Mouse (Mus musculus): ENCODE results near the gene Ica1. TPM values are rescaled to one million over a fixed set of nuclear protein-coding genes. Genes with fewer than 3 reads are reported as not detected.

The Ica1 gene
- total and polyA plus RNA-seq, 3 experiments, result 0.36 TPM; not detected in 2

- no peaks in the 10 kb centered on the region for H3K4me1 ChIP-seq (ENCODE audit: control insufficient read depth in 1 of 2, insufficient read depth in 2 of 2, low read length in 2 of 2)
- peak; percentile 81 for DNase-seq (ENCODE audit: low read depth, low spot score)
- H3K79me2 ChIP-seq (ENCODE audit: control insufficient read depth, insufficient read depth, low read length, poor library complexity), result no peaks in the 10 kb centered on the region
These were observed 42.4 kb downstream of the Ica1 start for GRCm38 (mm10) chr6:8735657-8736492.

GRCm38 (mm10) chr6:8735044-8735443, 43.2 kb downstream of the Ica1 start:
- Histone ChIP-seq H3K9ac (ENCODE audit: control insufficient read depth, low read depth, low read length, poor library complexity, severe bottlenecking) (no peak overlapping the region), H3K79me2 (ENCODE audit: control insufficient read depth, insufficient read depth, low read length, poor library complexity) (no peaks in the 10 kb centered on the region), H3K27ac (ENCODE audit: control insufficient read depth, low read depth, low read length) (no peak overlapping the region), H3K4me3 (ENCODE audit: control insufficient read depth in 1 of 2, insufficient read depth in 1 of 2, low read depth in 2 of 2, low read length in 2 of 2) (no peak overlapping the region), H3K4me1 (ENCODE audit: control insufficient read depth in 1 of 2, insufficient read depth in 2 of 2, low read length in 2 of 2) (no peaks in the 10 kb centered on the region), H3K36me3 (ENCODE audit: control insufficient read depth in 1 of 2, insufficient read depth in 2 of 2, low read length in 2 of 2) (no peaks in the 10 kb centered on the region), H3K27me3 (ENCODE audit: control insufficient read depth in 1 of 2, insufficient read depth in 2 of 2, low read length in 2 of 2) (no peaks in the 10 kb centered on the region), H3K9me3 (replicated peaks; ENCODE audit: insufficient read depth, low read length) (no peaks in the 10 kb centered on the region)
- no peak for DNase-seq (ENCODE audit: low read depth, low spot score)
- no peak for TF ChIP-seq MYB (IDR thresholded peaks at IDR 0.05; ENCODE audit: low read depth, low read length)
- TF ChIP-seq USF1 (IDR thresholded peaks at IDR 0.05; ENCODE audit: low read depth, low read length), result no peak
- no peak for TF ChIP-seq GABPA (IDR thresholded peaks at IDR 0.05; ENCODE audit: low read depth, low read length)
- TF ChIP-seq KAT2A (conservative IDR thresholded peaks at IDR 0.05; ENCODE audit: low read depth, low read length), result no peak

More at GRCm38 (mm10) chr6:8735657-8736492, 42.4 kb downstream of the Ica1 start:
- no peaks in the 10 kb centered on the region for H3K36me3 ChIP-seq (ENCODE audit: control insufficient read depth in 1 of 2, insufficient read depth in 2 of 2, low read length in 2 of 2)
- no peak for TF ChIP-seq NRF1 (IDR thresholded peaks at IDR 0.05; ENCODE audit: insufficient read depth, low read depth, low read length, poor library complexity, severe bottlenecking)
- no peak for TF ChIP-seq NELFE (IDR thresholded peaks at IDR 0.05; ENCODE audit: low read depth, low read length)
- TF ChIP-seq CHD2 (IDR thresholded peaks at IDR 0.05; ENCODE audit: low read length), result no peak
- TF ChIP-seq CTCF (IDR thresholded peaks at IDR 0.05 in 2 of 3, conservative IDR thresholded peaks at IDR 0.05 in 1 of 3; ENCODE audit: control insufficient read depth in 1 of 3, insufficient read depth in 1 of 3, low read depth in 2 of 3, low read length in 3 of 3, poor library complexity in 1 of 3, severe bottlenecking in 1 of 3), result peak; percentile 44 to 75 (median 69)
- no peak for TF ChIP-seq MYB (IDR thresholded peaks at IDR 0.05; ENCODE audit: low read depth, low read length)
- no peak for TF ChIP-seq POLR2A (IDR thresholded peaks at IDR 0.05; ENCODE audit: control insufficient read depth in 1 of 2, insufficient read depth in 1 of 2, low read depth in 1 of 2, low read length in 2 of 2, poor library complexity in 1 of 2)
- no peak for TF ChIP-seq JUND (IDR thresholded peaks at IDR 0.05; ENCODE audit: low read depth, low read length)
- TF ChIP-seq SMC3 (IDR thresholded peaks at IDR 0.05; ENCODE audit: low read depth, low read length), result peak; percentile 80
- no peak for TF ChIP-seq GATA1 (IDR thresholded peaks at IDR 0.05; ENCODE audit: low read depth, low read length)
- peak; percentile 83 for TF ChIP-seq MYC (IDR thresholded peaks at IDR 0.05; ENCODE audit: low read depth, low read length)
- no peak for TF ChIP-seq ZKSCAN1 (IDR thresholded peaks at IDR 0.05; ENCODE audit: low read depth, low read length)
- TF ChIP-seq USF2 (IDR thresholded peaks at IDR 0.05; ENCODE audit: borderline replicate concordance in 1 of 2, insufficient read depth in 1 of 2, low read depth in 1 of 2, low read length in 2 of 2), result no peak
- TF ChIP-seq TBP (IDR thresholded peaks at IDR 0.05; ENCODE audit: low read depth, low read length), result no peak
- TF ChIP-seq ETS1 (IDR thresholded peaks at IDR 0.05; ENCODE audit: low read depth, low read length), result no peak
- TF ChIP-seq ZNF384 (IDR thresholded peaks at IDR 0.05; ENCODE audit: low read depth, low read length), result peak; percentile 53
- no peak for TF ChIP-seq CHD1 (IDR thresholded peaks at IDR 0.05; ENCODE audit: low read depth, low read length)
- TF ChIP-seq USF1 (IDR thresholded peaks at IDR 0.05; ENCODE audit: low read depth, low read length), result no peak
- TF ChIP-seq MAX (IDR thresholded peaks at IDR 0.05; ENCODE audit: low read length), result 0 out of 2 replicates have a peak, but pooled peaks have one; percentile 26
- TF ChIP-seq MAZ (IDR thresholded peaks at IDR 0.05; ENCODE audit: low read depth, low read length), result no peak
- TF ChIP-seq RAD21 (IDR thresholded peaks at IDR 0.05; ENCODE audit: low read depth, low read length), result peak; percentile 84
- TF ChIP-seq ZC3H11A (IDR thresholded peaks at IDR 0.05; ENCODE audit: low read depth, low read length), result peak; percentile 89
- TF ChIP-seq MXI1 (IDR thresholded peaks at IDR 0.05; ENCODE audit: low read depth, low read length), result no peak
- TF ChIP-seq POLR2AphosphoS5 (IDR thresholded peaks at IDR 0.05; ENCODE audit: borderline replicate concordance, low read depth, low read length), result no peak
- TF ChIP-seq GABPA (IDR thresholded peaks at IDR 0.05; ENCODE audit: low read depth, low read length), result no peak
- no peak for TF ChIP-seq MAFK (IDR thresholded peaks at IDR 0.05; ENCODE audit: borderline replicate concordance, low read depth, low read length)
- H3K27ac ChIP-seq (ENCODE audit: control insufficient read depth, low read depth, low read length), result no peak overlapping the region
- H3K27me3 ChIP-seq (ENCODE audit: control insufficient read depth in 1 of 2, insufficient read depth in 2 of 2, low read length in 2 of 2), result no peaks in the 10 kb centered on the region; a peak in 1 of 4 replicates
- H3K4me3 ChIP-seq (ENCODE audit: control insufficient read depth in 1 of 2, insufficient read depth in 1 of 2, low read depth in 2 of 2, low read length in 2 of 2), result no peak overlapping the region
- H3K9ac ChIP-seq (ENCODE audit: control insufficient read depth, low read depth, low read length, poor library complexity, severe bottlenecking), result no peak overlapping the region
- H3K9me3 ChIP-seq (replicated peaks; ENCODE audit: insufficient read depth, low read length), result no peaks in the 10 kb centered on the region
